Mouse (Mus musculus) stomach, embryonic 15.5 days (tissue): ENCODE measurements around the gene Sft2d1. TPM values are rescaled to one million over a fixed set of nuclear protein-coding genes. Genes with fewer than 3 reads are reported as not detected.

Experiments
- ATAC-seq: fragments of 200-750 bp; cut with Nextera tagmentation; 2 replicates; pipeline ENCODE4 v1.8.0; 2017; ENCODE audit warnings: low read depth, moderate number of reproducible peaks, moderate TSS enrichment; ENCODE audit not compliant: insufficient read depth, low FRiP score
- H3K27ac ChIP-seq: fragments of 300-500 bp; sonication (generic); 2 replicates; pipeline ENCODE4 v1.5.1; 2015; ENCODE audit warnings: mild to moderate bottlenecking, inconsistent platforms
- H3K27me3 ChIP-seq: fragments of 300-500 bp; sonication (generic); replicated peaks from 2 replicates; pipeline ENCODE4 v1.6.1; 2015; ENCODE audit warnings: inconsistent platforms
- H3K36me3 ChIP-seq: fragments of 300-500 bp; sonication (generic); 2 replicates; pipeline ENCODE4 v1.6.1; 2015; ENCODE audit warnings: inconsistent platforms
- H3K4me1 ChIP-seq: fragments of 300-500 bp; sonication (generic); 2 replicates; pipeline ENCODE4 v1.6.1; 2015; ENCODE audit warnings: inconsistent platforms
- H3K4me2 ChIP-seq: fragments of 300-500 bp; sonication (generic); 2 replicates; pipeline ENCODE4 v1.6.1; 2015; ENCODE audit warnings: mild to moderate bottlenecking, inconsistent platforms
- H3K4me3 ChIP-seq: fragments of 300-500 bp; sonication (generic); replicated peaks from 2 replicates; pipeline ENCODE4 v1.5.1; 2015; ENCODE audit warnings: inconsistent platforms
- H3K9ac ChIP-seq: fragments of 300-500 bp; sonication (generic); 2 replicates; pipeline ENCODE4 v1.6.1; 2015; ENCODE audit warnings: inconsistent platforms
- H3K9me3 ChIP-seq: fragments of 300-500 bp; sonication (generic); 2 replicates; pipeline ENCODE4 v1.6.1; 2016; ENCODE audit warnings: inconsistent platforms
- WGBS: fragments of 180-500 bp; shearing (Covaris S2); methylation state at CpG from one replicate; pipeline ENCODE4 v1.1.7; 2015; 5-methylcytosine and 5-hydroxymethylcytosine counted together
- polyA plus RNA-seq: library from polyadenylated mRNA; unstranded; fragments of >200 nt; fragmentation: Nextera tagmentation; extraction: Ambion mirVana; gene quantifications from 2 replicates; pipeline ENCODE4 v1.2.1, GENCODE M21; 2015

Gene Sft2d1
- polyA plus RNA-seq, 1 experiment from 2014 or later = 72.2 TPM

GRCm38 (mm10) chr17:8342706-8343105 is 31.8 kb downstream of the Sft2d1 start:
- H3K9ac ChIP-seq = no peak overlapping the region
- ATAC-seq = no peak
- no peak overlapping the region; the same call in 1 of the 2 replicates for H3K4me2 ChIP-seq
- H3K4me3 ChIP-seq = no peak overlapping the region
- H3K4me1 ChIP-seq = peaks cover 13% of the 10 kb centered on the region
- H3K36me3 ChIP-seq = no peaks in the 10 kb centered on the region
- peaks cover 42% of the 10 kb centered on the region for H3K27me3 ChIP-seq
- no peak overlapping the region for H3K27ac ChIP-seq
- H3K9me3 ChIP-seq = no peaks in the 10 kb centered on the region
- 35% methylated on average over 5 of the region's 5 CpGs for WGBS

- Histone ChIP-seq H3K27me3 (peaks cover 42% of the 10 kb centered on the region), H3K27ac (no peak overlapping the region), H3K9me3 (no peaks in the 10 kb centered on the region), H3K9ac (no peak overlapping the region), H3K36me3 (no peaks in the 10 kb centered on the region), H3K4me1 (peaks cover 13% of the 10 kb centered on the region), H3K4me3 (no peak overlapping the region), H3K4me2 (no peak overlapping the region)
- ATAC-seq = no peak
- WGBS = 83% methylated on average over 6 of the region's 6 CpGs
Observed at GRCm38 (mm10) chr17:8343416-8343815, 32.5 kb downstream of the Sft2d1 start.

GRCm38 (mm10) chr17:8347765-8348285 is 36.9 kb downstream of the Sft2d1 start:
- H3K27me3 ChIP-seq = no peaks in the 10 kb centered on the region
- no peak for ATAC-seq
- no peaks in the 10 kb centered on the region for H3K9me3 ChIP-seq
- no peak overlapping the region for H3K27ac ChIP-seq
- no peaks in the 10 kb centered on the region for H3K36me3 ChIP-seq
- H3K4me2 ChIP-seq = no peak overlapping the region
- H3K4me3 ChIP-seq = no peak overlapping the region
- H3K4me1 ChIP-seq = no peaks in the 10 kb centered on the region
- H3K9ac ChIP-seq = no peak overlapping the region
- 73% methylated on average over 5 of the region's 5 CpGs for WGBS

GRCm38 (mm10) chr17:8348941-8349340 is 38.0 kb downstream of the Sft2d1 start:
- no peak for ATAC-seq
- no peaks in the 10 kb centered on the region for H3K36me3 ChIP-seq
- no peaks in the 10 kb centered on the region for H3K27me3 ChIP-seq
- H3K4me1 ChIP-seq = no peaks in the 10 kb centered on the region
- WGBS = 84% methylated on average over 4 of the region's 4 CpGs
- no peak overlapping the region for H3K4me2 ChIP-seq
- no peaks in the 10 kb centered on the region for H3K9me3 ChIP-seq
- no peak overlapping the region for H3K9ac ChIP-seq
- H3K4me3 ChIP-seq = no peak overlapping the region
- H3K27ac ChIP-seq = no peak overlapping the region

- Histone ChIP-seq H3K27me3 (no peaks in the 10 kb centered on the region), H3K4me3 (no peak overlapping the region), H3K4me1 (no peaks in the 10 kb centered on the region), H3K9me3 (no peaks in the 10 kb centered on the region), H3K27ac (no peak overlapping the region), H3K9ac (no peak overlapping the region), H3K4me2 (no peak overlapping the region), H3K36me3 (no peaks in the 10 kb centered on the region)
- no peak for ATAC-seq
- WGBS = 83% methylated on average over 7 of the region's 7 CpGs
Observed at GRCm38 (mm10) chr17:8351088-8351487, 40.2 kb downstream of the Sft2d1 start.

GRCm38 (mm10) chr17:8355692-8356091 is 44.8 kb downstream of the Sft2d1 start, which contains the start of gene T2:
Gene T2, plus strand, starts transcription at chr17:8355992.
- no peaks in the 10 kb centered on the region for H3K27me3 ChIP-seq
- no peak for ATAC-seq
- H3K4me1 ChIP-seq = no peaks in the 10 kb centered on the region
- H3K4me2 ChIP-seq = no peak within 1 kb of the TSS
- H3K9ac ChIP-seq = no peak within 1 kb of the TSS
- no peaks in the 10 kb centered on the region for H3K9me3 ChIP-seq
- no peaks in the 10 kb centered on the region for H3K36me3 ChIP-seq
- WGBS = 74% methylated on average over 6 of the region's 6 CpGs
- no peak within 1 kb of the TSS for H3K4me3 ChIP-seq
- no peak within 1 kb of the TSS for H3K27ac ChIP-seq

GRCm38 (mm10) chr17:8357498-8357897 is 46.6 kb downstream of the Sft2d1 start:
- H3K4me2 ChIP-seq = no peak overlapping the region
- H3K9ac ChIP-seq = no peak overlapping the region
- no peaks in the 10 kb centered on the region for H3K9me3 ChIP-seq
- 93% methylated on average over 6 of the region's 6 CpGs for WGBS
- no peak overlapping the region for H3K27ac ChIP-seq
- H3K27me3 ChIP-seq = no peaks in the 10 kb centered on the region
- H3K36me3 ChIP-seq = no peaks in the 10 kb centered on the region
- no peak for ATAC-seq
- no peaks in the 10 kb centered on the region for H3K4me1 ChIP-seq
- no peak overlapping the region for H3K4me3 ChIP-seq

- Histone ChIP-seq H3K4me2 (no peak overlapping the region), H3K4me1 (no peaks in the 10 kb centered on the region), H3K36me3 (no peaks in the 10 kb centered on the region), H3K4me3 (no peak overlapping the region), H3K27me3 (no peaks in the 10 kb centered on the region), H3K9ac (no peak overlapping the region), H3K27ac (no peak overlapping the region), H3K9me3 (no peaks in the 10 kb centered on the region)
- ATAC-seq = no peak
- WGBS = 91% methylated on average over 5 of the region's 5 CpGs
Observed at GRCm38 (mm10) chr17:8360876-8361275, 50.0 kb downstream of the Sft2d1 start.

- no peaks in the 10 kb centered on the region for H3K27me3 ChIP-seq
- H3K27ac ChIP-seq = no peak overlapping the region
- ATAC-seq = no peak
- H3K9ac ChIP-seq = no peak overlapping the region
- H3K4me1 ChIP-seq = no peaks in the 10 kb centered on the region
- H3K4me3 ChIP-seq = no peak overlapping the region
- H3K4me2 ChIP-seq = no peak overlapping the region
- WGBS = 71% methylated on average over 10 of the region's 10 CpGs
- no peaks in the 10 kb centered on the region for H3K36me3 ChIP-seq
- H3K9me3 ChIP-seq = no peaks in the 10 kb centered on the region
Observed at GRCm38 (mm10) chr17:8361281-8362103, 50.6 kb downstream of the Sft2d1 start.

GRCm38 (mm10) chr17:8367514-8368480 is 56.9 kb downstream of the Sft2d1 start:
- no peaks in the 10 kb centered on the region for H3K36me3 ChIP-seq
- H3K9ac ChIP-seq = no peak overlapping the region
- no peak for ATAC-seq
- peak overlapping the region; percentile 25; the same call in 1 of the 2 replicates for H3K4me2 ChIP-seq
- no peak overlapping the region; the same call in 1 of the 2 replicates for H3K27ac ChIP-seq
- H3K9me3 ChIP-seq = no peaks in the 10 kb centered on the region
- WGBS = 23% methylated on average over 20 of the region's 20 CpGs
- H3K27me3 ChIP-seq = no peaks in the 10 kb centered on the region
- no peak overlapping the region for H3K4me3 ChIP-seq
- peaks cover 23% of the 10 kb centered on the region for H3K4me1 ChIP-seq

- Histone ChIP-seq H3K36me3 (no peaks in the 10 kb centered on the region), H3K4me1 (peaks cover 23% of the 10 kb centered on the region), H3K27me3 (no peaks in the 10 kb centered on the region), H3K9ac (no peak overlapping the region), H3K9me3 (no peaks in the 10 kb centered on the region), H3K4me3 (no peak overlapping the region), H3K27ac (no peak overlapping the region), H3K4me2 (no peak overlapping the region)
- ATAC-seq = no peak
- WGBS = 35% methylated on average over 8 of the region's 8 CpGs
Observed at GRCm38 (mm10) chr17:8368570-8368969, 57.7 kb downstream of the Sft2d1 start.

GRCm38 (mm10) chr17:8369171-8369570 is 58.3 kb downstream of the Sft2d1 start:
- 62% methylated on average over 2 of the region's 2 CpGs for WGBS
- H3K36me3 ChIP-seq = no peaks in the 10 kb centered on the region
- H3K4me1 ChIP-seq = peaks cover 23% of the 10 kb centered on the region
- H3K9ac ChIP-seq = no peak overlapping the region
- no peaks in the 10 kb centered on the region for H3K27me3 ChIP-seq
- no peaks in the 10 kb centered on the region for H3K9me3 ChIP-seq
- H3K4me3 ChIP-seq = no peak overlapping the region
- no peak for ATAC-seq
- no peak overlapping the region for H3K4me2 ChIP-seq
- H3K27ac ChIP-seq = no peak overlapping the region
